Mouse (Mus musculus) neutrophil, adult 5-6 weeks (primary cell): ENCODE results near the gene Gnl1. TPM values are rescaled to one million over a fixed set of nuclear protein-coding genes. Genes with fewer than 3 reads are reported as not detected.
"Not testable (repeated sequence)": the region's sequence is repeated elsewhere in the genome, so short reads cannot be mapped to it uniquely, and the experiment has no call there.

ENCODE experiments used
- ATAC-seq: fragments of 151-379, 151-347 bp; 2 replicates; pipeline ENCODE4 v1.8.0; 2017; ENCODE audit warnings: mild to moderate bottlenecking, moderate TSS enrichment; ENCODE audit not compliant: insufficient number of reproducible peaks, poor library complexity, low FRiP score, severe bottlenecking; ENCODE audit errors: extremely low read depth
- total RNA-seq: library from RNA; stranded (forward); fragments of 200-1000 nt; gene quantifications from 2 replicates; pipeline ENCODE4 v1.2.3, GENCODE M21; 2017

Gnl1 gene
- total RNA-seq, 1 experiment from 2014 or later = 39.3 TPM

DNA sequence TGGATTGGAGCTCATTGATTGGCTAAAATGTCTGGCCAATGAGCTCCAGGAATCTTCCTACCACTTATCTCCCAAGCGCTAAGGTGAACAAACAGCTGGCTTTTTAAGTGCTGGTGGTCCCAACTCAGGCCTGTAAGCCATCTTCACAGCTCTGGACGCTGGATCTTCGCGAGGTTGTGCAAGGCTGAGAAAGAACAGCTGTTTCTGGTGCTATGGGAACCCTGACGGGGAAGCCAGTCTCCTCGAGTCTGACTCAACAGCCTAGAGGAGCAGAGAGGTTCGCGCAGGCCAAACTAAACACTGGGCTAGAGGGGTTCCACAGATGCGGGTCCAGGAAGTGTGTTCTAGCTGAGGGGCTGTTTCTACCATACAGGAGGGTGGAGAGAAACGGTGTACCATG, 12.1 kb downstream of the Gnl1 start:
- no peak for ATAC-seq

DNA sequence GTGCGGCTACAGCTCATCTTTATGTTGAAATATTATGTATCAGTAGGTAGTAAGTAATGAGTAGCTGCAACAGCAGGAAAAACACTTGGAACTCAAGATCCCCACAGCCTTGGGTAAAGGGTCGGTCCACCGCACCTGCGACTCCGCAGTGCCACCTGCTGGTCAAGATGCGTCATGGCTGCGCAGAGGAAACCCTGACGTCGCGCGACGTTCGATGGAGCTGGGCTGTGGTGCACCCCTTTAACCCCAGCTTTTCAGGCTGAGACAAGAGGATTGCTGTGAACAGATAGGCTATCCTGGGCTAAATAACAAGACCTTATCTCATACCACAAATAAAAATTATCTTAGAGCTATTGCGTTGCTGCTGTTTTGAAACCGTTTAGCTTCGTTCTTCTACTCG, 14.0 kb downstream of the Gnl1 start:
- peak; percentile 58 for ATAC-seq

DNA sequence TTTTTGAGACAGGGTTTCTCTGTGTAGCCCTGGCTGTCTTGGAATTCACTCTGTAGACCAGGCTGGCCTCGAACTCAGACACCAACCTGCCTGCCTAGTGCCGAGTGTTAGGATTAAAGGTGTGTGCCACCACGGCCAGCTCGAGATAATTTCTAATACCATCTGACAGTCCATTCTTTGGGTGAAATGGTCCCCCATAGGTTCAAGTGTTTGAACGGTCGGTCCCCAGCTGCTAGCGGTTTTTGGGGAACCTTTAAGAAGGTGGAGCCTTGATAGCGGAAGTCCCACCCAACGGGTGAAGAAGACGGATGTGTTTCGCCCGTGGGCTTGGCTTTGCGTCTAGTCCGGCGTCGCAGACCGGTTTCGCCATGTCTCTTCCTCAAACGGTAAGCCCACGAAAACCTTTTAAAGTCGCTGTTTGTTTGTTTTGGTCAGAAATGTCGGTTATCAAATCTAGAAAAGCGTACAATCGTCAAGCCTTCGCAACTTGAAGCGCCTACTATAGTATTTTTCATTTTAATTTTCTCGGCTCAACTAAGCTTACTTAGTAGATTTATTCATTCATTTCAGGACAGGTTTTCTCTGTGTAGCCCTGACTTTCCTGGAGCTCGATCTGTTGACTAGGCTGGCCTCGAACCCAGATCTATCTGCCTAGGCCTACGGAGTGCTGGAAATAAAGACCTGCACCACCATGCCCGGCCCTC, 14.7 kb downstream of the Gnl1 start:
- peak; percentile 62 for ATAC-seq

DNA sequence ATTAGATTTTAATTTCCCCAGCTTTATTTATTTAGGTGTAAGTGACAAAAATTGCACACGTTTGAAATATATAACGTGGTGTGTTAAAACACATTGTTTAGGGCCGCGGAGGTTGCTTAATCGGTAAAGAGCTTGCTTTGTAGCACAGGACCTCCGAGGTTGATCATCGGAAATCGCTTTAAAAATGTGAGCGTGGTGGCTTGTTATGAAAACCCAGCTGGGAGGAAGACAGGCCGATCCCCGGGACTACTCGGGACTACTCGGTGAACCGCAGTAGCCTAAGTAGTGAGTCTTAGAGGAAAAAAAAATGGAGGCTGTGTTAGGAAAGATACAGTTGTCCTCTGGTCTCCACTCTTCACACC, 15.2 kb downstream of the Gnl1 start:
- no peak for ATAC-seq

DNA sequence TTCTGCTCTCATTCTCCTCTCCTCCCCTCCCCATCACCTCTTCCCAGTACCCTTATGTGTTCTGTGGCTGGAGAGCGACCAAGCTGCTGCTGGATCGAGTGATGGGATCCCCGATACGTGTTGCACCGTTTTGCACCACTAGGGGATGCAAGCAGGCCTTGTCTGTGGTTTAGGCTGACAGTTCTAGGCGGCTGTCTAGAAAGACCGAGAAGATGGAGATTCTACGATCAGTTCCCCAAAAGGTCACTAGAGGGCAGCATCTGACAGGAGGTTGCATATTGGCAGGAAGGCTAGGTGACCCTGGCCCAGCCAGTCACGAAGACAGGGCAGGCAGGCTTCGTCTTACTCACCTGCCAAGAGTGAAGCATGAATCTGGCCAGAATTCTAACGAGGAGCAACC, 17.3 kb downstream of the Gnl1 start:
- ATAC-seq = peak; percentile 75

DNA sequence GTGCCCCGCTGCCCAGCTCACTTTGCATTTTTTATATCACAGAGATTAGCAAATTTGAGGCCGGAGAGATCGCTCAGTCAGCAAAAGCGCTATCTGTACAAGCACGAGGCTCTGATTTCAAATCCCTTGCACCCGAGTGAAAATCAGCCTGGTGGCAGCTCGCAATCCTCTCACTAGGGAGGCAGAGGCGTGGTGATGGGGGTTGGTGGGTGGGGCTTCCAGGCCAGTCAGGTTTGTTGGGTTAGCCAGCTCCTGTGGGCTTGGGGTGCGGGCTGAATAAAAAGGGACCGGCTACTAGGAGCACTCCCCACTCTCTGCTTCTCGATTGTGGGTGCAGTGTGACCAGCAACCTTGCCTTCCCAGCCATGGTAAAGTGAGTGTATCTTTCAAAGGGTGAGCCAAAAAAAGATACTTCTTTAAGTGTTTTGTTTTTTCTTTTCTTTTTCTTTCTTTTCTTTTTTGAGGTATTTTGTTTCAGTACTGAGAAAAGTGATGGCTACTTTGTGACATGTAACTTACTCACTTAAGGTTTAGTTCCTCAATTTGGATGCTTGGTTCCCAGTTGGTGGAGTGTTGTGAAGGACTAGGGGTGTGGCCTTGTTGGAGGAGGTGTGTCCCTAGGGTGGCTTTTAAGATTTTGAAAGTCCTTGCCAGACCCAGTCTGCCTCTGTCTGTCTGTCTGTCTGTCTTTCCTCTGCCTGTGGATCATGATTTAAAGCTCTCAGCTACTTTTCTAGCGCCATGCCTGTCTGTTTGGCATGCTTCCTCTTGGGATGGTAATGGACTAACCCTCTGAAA, 18.3 kb downstream of the Gnl1 start:
- peak; percentile 51 for ATAC-seq

DNA sequence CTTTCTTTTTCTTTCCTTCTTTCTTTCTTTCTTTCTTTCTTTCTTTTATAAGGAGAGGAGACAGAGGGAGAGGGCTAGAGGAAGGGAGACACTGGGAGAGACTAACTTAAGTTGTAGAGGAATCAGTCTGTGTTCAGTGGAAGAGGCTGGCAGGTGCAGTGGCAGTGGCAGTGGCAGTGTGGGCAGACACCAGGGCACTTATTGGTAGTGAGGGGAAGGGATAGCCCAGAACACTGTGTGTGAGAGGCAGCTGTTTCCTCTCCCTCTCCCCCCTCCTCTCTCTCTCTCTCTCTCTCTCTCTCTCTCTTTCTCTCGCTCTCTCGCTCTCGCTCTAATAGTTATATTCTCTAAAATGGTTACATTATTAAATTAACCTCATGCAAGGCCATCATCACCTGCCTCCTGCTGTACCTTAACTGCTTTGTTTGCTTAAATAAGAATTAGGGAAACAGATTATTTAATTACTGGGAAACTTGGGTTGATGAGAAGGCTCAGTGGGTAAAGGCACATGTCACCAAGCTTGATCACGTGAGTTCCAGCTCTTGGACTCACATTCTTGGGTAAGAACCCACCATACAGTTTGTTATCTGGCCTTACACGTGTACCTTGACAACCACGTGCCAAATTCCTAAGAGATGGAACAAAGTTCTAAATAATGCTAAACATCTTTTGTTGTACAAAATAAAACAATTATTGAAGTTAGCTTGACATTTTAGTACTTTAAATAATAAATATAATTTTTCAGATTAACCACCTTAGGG, 19.1 kb downstream of the Gnl1 start:
- ATAC-seq = no peak

DNA sequence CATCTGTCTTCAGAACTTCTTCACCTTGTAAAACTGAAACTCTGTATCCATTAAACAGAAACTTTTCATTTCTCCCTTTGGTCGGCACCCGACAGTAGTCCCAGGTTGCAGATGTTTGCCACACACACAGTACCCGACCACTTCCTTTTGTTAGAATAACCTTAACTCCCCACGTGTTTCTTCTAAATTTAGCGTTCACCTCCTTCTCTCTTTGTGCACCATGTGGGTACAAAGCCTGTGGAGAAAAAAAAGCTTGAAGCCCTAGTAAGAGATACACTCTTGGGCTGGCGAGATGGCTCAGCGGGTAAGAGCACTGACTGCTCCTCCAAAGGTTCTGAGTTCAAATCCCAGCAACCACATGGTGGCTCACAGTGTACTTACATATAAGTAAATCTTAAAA, 19.7 kb downstream of the Gnl1 start:
- peak; percentile 21; the same call in 1 of the 2 replicates for ATAC-seq

DNA sequence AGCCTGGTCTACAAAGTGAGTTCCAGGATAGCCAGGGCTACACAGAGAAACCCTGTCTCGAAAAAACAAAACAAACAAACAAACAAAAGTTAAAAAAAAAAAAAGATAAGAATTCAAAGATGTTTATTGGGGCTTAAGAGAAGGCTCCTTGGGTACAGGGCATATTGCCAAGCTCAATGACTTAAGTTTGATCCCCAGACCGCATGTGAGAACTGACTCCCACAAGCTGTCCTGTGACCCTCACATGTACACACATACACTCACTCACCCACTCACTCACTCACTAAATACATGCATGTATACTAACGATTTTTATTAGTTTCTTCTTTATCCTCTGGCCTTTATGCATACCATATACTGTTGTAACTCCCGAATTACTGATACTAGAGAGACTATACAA, 20.7 kb downstream of the Gnl1 start:
- no peak for ATAC-seq

DNA sequence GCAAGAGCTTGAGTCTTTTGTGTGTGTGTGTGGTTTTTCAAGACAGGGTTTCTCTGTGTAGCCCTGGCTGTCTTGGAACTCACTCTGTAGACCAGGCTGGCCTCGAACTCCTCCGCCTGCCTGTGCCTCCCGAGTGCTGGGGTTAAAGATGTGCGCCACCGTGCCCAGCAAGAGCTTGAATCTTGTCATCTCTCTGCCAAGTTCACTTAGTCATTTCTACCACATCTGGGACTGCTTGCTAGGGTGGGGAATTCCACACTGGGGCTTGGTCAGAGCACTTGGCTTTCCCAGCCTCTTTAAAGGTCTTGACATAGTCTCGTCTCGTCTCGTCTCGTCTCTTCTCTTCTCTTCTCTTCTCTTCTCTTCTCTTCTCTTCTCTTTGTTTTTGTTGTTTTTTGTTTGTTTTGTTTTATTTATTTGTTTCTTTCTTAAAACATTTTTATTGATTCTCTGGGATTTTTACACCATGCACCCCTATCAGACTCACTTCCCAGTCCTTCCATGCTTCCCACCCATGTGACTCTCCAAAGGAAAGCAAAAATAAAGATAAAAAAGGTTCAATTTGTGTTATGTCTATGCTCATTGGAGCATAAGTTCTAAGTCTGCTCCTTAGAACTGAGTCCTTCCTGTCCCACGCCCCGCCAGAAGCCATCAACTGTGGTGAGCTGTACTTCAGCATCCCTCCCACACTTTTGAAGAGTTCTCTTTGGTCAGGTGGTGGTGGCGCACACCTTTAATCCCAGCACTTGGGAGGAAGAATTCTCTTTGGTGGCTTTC, 21.7 kb downstream of the Gnl1 start:
- ATAC-seq = no peak

DNA sequence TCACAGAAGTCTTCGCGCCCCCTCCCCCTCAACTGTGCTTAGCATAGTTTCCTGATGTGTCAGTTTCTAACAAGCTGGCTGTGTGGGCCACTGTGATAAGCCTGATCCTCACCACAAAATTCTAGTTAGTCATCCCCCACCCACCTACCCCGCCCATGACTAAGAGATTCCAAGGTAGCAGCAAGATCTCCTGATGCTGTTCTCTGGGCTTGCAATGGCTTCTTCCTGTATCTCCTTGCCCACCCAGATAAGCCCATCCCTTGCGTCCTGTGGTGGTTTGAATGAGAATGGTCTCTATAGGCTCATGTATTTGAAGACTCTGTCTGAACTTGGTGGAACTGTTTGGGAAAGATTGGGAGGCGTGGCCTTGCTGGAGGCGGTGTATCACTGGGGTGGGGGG, 22.3 kb downstream of the Gnl1 start:
- ATAC-seq = no peak

DNA sequence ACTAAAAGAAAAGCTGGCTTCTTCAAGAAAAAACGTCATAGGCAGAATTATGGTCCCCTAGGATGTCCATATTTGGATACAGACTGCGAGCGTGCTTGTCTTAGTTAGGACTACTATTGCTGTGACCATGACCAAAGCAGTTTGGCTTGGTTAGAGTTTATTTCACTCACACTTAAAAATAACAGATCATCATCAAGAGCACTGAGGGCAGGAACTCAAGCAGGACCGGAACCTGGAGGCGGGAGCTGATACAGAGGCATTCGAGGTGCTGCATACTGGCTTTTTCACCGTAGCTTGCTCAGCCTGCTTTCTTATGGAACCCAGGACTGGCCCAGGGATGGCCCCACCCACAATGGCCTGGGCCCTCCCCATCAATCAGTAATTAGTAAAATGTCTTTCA, 23.7 kb downstream of the Gnl1 start:
- ATAC-seq = no peak

DNA sequence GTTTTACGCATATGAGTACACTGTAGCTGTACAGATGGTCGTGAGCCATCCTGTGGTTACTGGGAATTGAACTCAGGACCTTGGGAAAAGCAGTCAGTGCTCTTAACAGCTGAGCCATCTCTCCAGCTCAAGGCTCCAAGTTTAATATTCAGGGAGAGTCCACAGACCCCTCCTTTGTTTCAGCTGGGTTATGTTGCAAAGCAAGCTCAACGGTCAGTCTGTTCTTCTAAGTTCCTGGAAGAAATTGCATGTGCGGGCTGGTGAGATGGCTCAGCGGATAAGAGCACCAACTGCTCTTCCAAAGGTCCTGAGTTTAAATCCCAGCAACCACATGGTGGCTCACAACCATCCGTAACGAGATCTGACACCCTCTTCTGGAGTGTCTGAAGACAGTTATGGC, 24.8 kb downstream of the Gnl1 start:
- ATAC-seq = not testable (repeated sequence)

DNA sequence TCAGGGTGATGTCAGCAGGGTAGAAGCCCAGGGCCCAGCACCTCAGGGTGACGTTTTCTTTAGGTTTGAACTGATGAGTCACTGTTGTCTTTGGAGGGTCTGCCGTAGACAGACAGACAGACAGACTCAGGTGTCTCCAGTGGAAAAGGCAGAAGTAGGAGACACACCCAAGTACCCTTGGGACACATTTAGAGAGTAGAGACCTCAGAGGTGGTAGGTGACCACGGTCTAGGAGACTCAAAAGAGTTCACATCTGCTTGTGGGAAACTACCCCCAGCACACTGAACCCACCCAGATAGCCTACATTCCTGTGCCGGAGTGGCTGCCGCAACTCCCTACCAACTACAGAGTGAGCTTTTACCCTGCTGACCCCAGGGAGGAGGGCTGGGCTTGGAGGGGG, 35.3 kb downstream of the Gnl1 start:
- no peak for ATAC-seq

DNA sequence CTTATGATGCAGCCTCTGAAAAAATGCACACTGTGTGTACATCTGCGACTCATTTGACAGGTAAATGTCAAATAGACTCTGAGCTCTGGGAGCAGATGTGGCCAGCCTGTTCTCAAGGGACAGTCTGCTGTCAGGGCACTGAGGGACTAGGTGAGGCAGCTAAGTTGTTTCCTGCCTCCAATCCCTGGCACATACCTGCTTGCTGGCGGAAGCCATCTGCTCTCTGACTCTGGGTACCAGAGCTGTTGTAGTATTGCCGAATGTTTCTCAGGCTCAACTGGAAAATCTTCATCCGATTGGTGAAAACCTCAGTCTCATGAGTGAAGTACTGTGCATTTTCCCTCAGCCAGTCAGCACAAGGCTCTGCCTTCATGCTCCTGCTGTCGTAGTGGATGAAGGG, 37.4 kb downstream of the Gnl1 start:
- ATAC-seq = no peak

DNA sequence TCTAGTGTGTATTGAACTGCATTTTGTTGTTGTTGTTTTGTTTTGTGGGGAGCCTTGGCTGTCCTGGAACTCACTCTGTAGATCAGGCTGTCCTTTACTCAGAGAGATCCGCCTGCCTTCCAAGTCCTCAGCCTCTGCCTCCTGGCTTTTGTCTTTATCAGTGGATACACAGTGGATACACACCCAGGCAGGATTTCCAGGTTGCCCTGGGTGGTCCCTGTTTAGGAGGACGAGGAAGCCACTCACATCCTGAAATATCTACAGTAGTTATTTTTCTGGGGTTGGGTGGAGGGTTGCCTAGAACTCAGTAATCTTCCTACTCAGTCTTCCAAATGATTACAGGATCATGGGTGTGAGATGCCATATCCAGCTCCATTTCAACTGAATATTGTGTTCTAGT, 39.3 kb downstream of the Gnl1 start:
- no peak for ATAC-seq

DNA sequence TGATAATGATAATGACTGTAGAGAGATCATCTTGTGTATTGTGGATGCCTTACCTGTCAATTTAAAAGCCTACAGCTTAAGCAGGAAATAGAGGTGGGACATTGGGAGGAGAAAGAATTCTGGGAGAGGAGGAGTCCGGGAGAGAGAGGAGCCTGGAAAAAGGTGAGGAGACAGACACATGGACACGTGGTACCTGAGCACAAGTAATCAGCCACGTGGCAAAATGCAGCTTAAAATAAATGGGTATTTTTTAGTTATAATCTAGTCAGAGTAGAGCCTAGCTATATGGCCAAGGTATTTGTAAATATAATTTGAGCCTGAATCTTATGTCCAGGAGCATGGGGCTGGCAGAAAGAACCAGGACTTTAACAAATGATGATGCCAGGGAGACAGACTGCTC, 39.9 kb downstream of the Gnl1 start:
- no peak for ATAC-seq

DNA sequence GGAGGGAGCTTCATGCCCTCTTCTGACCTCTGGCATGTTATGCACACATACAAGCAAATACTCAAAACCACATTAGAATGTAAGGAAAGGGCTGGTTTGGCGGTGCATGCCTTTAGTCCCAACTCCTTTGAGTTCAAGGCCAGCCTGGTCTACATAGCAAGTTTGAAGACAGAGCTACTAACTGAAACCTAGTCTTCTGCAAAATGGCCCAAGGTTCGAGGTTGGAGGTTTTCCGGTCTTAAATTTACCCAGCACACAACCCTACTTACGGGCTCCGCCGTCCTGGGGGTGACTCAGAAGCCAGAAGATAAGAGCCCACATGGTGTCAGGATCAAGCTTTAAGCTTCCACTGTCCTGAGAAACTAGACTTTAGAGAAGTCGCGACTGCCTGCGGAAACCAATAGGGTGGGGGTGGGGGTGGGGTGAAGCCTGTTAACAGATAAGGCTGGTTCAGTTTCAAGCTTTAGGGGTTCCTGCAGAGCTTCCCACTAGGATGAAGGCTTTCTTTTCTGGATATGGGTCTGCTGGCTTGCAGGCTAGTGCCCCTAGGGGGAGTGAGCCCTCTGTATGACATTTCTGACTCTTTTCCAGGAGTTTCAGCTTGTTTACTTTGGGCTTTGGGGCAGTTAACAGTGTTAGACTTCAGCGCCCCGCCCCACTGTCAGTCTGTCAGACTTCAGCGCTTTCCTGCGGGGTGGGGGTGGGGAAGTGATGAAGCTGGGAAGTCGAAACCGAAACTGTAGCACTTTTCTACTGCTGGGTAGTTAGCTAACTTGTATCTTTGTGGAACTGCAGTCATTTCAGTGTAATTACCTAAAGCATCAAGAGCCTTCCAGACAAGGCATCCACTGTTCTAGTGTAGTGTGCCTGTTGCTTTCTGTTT, 40.8 kb downstream of the Gnl1 start, which contains the start of gene H2-T24:
TSS of gene H2-T24 (minus strand) at position 370 of the 883 bp plus-strand sequence.
- peak; percentile 95 for ATAC-seq
